Mouse (Mus musculus) myocyte (in vitro differentiated cells): ENCODE data around the gene Fgfr1op2. TPM values are rescaled to one million over a fixed set of nuclear protein-coding genes. Genes with fewer than 3 reads are reported as not detected.

Source experiments
- H3K27me3 ChIP-seq: one replicate; pipeline ENCODE4 v1.6.1; 2011; ENCODE audit not compliant: control insufficient read depth, insufficient read depth, insufficient read length
- H3K36me3 ChIP-seq: one replicate; pipeline ENCODE4 v1.6.1; 2011; ENCODE audit not compliant: control insufficient read depth, insufficient read depth
- H3K4me2 ChIP-seq: one replicate; pipeline ENCODE4 v1.6.1; 2011; ENCODE audit warnings: low read depth, control low read depth
- H3K4me3 ChIP-seq: one replicate; pipeline ENCODE4 v1.5.1; 2011; ENCODE audit warnings: mild to moderate bottlenecking, control low read depth, moderate library complexity
- H3K79me2 ChIP-seq: one replicate; pipeline ENCODE4 v1.6.1; 2011; ENCODE audit not compliant: control insufficient read depth, insufficient read depth
- H3ac ChIP-seq: one replicate; pipeline ENCODE4 v1.6.1; 2011; ENCODE audit not compliant: control insufficient read depth, insufficient read length
- CEBPB ChIP-seq: IDR thresholded peaks from 2 replicates; pipeline ENCODE4 v1.6.1; 2011; ENCODE audit warnings: mild to moderate bottlenecking, moderate library complexity; ENCODE audit not compliant: poor library complexity, insufficient read depth, severe bottlenecking
- E2F4 ChIP-seq: IDR thresholded peaks from one replicate; pipeline ENCODE4 v1.6.1; 2011; ENCODE audit warnings: mild to moderate bottlenecking, control low read depth, moderate library complexity; ENCODE audit not compliant: insufficient read depth
- MAX ChIP-seq: IDR thresholded peaks from one replicate; pipeline ENCODE4 v1.6.1; 2011; ENCODE audit warnings: low read depth, mild to moderate bottlenecking, control low read depth
- MYOD1 ChIP-seq, 3 experiments: IDR thresholded peaks; one replicate each; pipeline ENCODE4 v1.6.1; 2011; ENCODE audit warnings: control low read depth in 2 of 3, low read depth in 2 of 3, mild to moderate bottlenecking in 2 of 3, moderate library complexity in 1 of 3; ENCODE audit not compliant: insufficient read length in 2 of 3, control insufficient read depth in 1 of 3
- MYOG ChIP-seq, 3 experiments: IDR thresholded peaks; one replicate each; pipeline ENCODE4 v1.6.1; 2011; ENCODE audit warnings: control low read depth in 2 of 3, low read depth in 2 of 3, mild to moderate bottlenecking in 2 of 3; ENCODE audit not compliant: insufficient read length in 2 of 3, control insufficient read depth in 1 of 3, insufficient read depth in 1 of 3
- POLR2A ChIP-seq: IDR thresholded peaks from one replicate; pipeline ENCODE4 v1.6.1; 2011; ENCODE audit warnings: low read depth, mild to moderate bottlenecking, control low read depth, moderate library complexity; ENCODE audit not compliant: insufficient read length
- POLR2AphosphoS2 ChIP-seq: IDR thresholded peaks from one replicate; pipeline ENCODE4 v1.6.1; 2011; ENCODE audit warnings: low read depth, control low read depth; ENCODE audit not compliant: insufficient read length
- REST ChIP-seq: IDR thresholded peaks from one replicate; pipeline ENCODE4 v1.6.1; 2011; ENCODE audit warnings: mild to moderate bottlenecking, control low read depth, moderate library complexity; ENCODE audit not compliant: insufficient read depth, insufficient read length
- SRF ChIP-seq: IDR thresholded peaks from one replicate; pipeline ENCODE4 v1.6.1; 2011; ENCODE audit warnings: low read depth; ENCODE audit not compliant: control insufficient read depth, insufficient read length
- TCF12 ChIP-seq: IDR thresholded peaks from one replicate; pipeline ENCODE4 v1.6.1; 2011; ENCODE audit warnings: mild to moderate bottlenecking, control low read depth; ENCODE audit not compliant: poor library complexity, insufficient read depth, severe bottlenecking
- TCF3 ChIP-seq: IDR thresholded peaks from one replicate; pipeline ENCODE4 v1.6.1; 2011; ENCODE audit warnings: low read depth, control low read depth; ENCODE audit not compliant: insufficient read length
- USF1 ChIP-seq: IDR thresholded peaks from one replicate; pipeline ENCODE4 v1.6.1; 2011; ENCODE audit warnings: low read depth, mild to moderate bottlenecking, control low read depth, moderate library complexity
- polyA plus RNA-seq: library from polyadenylated mRNA; unstranded; fragments of >200 nt; fragmentation: generic; extraction: Trizol; gene quantifications from one replicate; pipeline ENCODE4 v1.2.1, GENCODE M21; 2012; ENCODE audit warnings: missing spikeins

Gene Fgfr1op2
- polyA plus RNA-seq = 54.4 TPM

GRCm38 (mm10) chr6:146576903-146577302 lies at the start of gene Fgfr1op2:
Gene Fgfr1op2, plus strand, starts transcription at chr6:146577203.
- peak within 1 kb of the TSS; percentile 85 for H3K4me2 ChIP-seq
- TF ChIP-seq E2F4 = no peak

GRCm38 (mm10) chr6:146527537-146527936 lies 49.5 kb upstream of the Fgfr1op2 start:
- H3K4me2 ChIP-seq = peak overlapping the region; percentile 22
- H3K4me3 ChIP-seq = no peak overlapping the region
- no peaks in the 10 kb centered on the region for H3K27me3 ChIP-seq
- no peaks in the 10 kb centered on the region for H3K79me2 ChIP-seq
- no peak for TF ChIP-seq TCF12
- no peak for TF ChIP-seq CEBPB
- TF ChIP-seq REST = no peak
- TF ChIP-seq USF1 = no peak
- no peak for TF ChIP-seq TCF3
- no peak for TF ChIP-seq POLR2AphosphoS2
- no peak for TF ChIP-seq MYOG (IDR thresholded peaks at IDR 0.05; ENCODE audit: control insufficient read depth in 1 of 3, insufficient read depth in 1 of 3, insufficient read length in 2 of 3, low read depth in 2 of 3)
- no peak for TF ChIP-seq MAX
- no peak for TF ChIP-seq E2F4
- TF ChIP-seq SRF = no peak
- TF ChIP-seq POLR2A = no peak
- TF ChIP-seq MYOD1 (IDR thresholded peaks at IDR 0.05; ENCODE audit: control insufficient read depth in 1 of 3, insufficient read length in 2 of 3, low read depth in 2 of 3) = no peak
- no peak overlapping the region for H3ac ChIP-seq
- H3K36me3 ChIP-seq = no peaks in the 10 kb centered on the region

More at GRCm38 (mm10) chr6:146576903-146577302, at the start of gene Fgfr1op2:
- Histone ChIP-seq H3K79me2 (peaks cover 84% of the 10 kb centered on the region), H3K4me3 (peak within 1 kb of the TSS; percentile 95), H3K36me3 (no peaks in the 10 kb centered on the region), H3K27me3 (no peaks in the 10 kb centered on the region), H3ac (peak within 1 kb of the TSS; percentile 24)

GRCm38 (mm10) chr6:146530363-146530762 lies 46.6 kb upstream of the Fgfr1op2 start:
- Histone ChIP-seq H3K79me2 (no peaks in the 10 kb centered on the region), H3K4me3 (no peak overlapping the region), H3K4me2 (peak overlapping the region; percentile 54), H3ac (no peak overlapping the region), H3K36me3 (no peaks in the 10 kb centered on the region), H3K27me3 (no peaks in the 10 kb centered on the region)
- no peak for TF ChIP-seq MAX
- no peak for TF ChIP-seq MYOG (IDR thresholded peaks at IDR 0.05; ENCODE audit: control insufficient read depth in 1 of 3, insufficient read depth in 1 of 3, insufficient read length in 2 of 3, low read depth in 2 of 3)
- no peak for TF ChIP-seq TCF12
- no peak for TF ChIP-seq REST
- no peak for TF ChIP-seq MYOD1 (IDR thresholded peaks at IDR 0.05; ENCODE audit: control insufficient read depth in 1 of 3, insufficient read length in 2 of 3, low read depth in 2 of 3)
- no peak for TF ChIP-seq CEBPB
- TF ChIP-seq USF1 = no peak
- TF ChIP-seq SRF = no peak
- TF ChIP-seq POLR2AphosphoS2 = no peak
- no peak for TF ChIP-seq TCF3
- TF ChIP-seq E2F4 = no peak
- TF ChIP-seq POLR2A = no peak

- Histone ChIP-seq H3K79me2 (no peaks in the 10 kb centered on the region), H3K27me3 (no peaks in the 10 kb centered on the region), H3K36me3 (no peaks in the 10 kb centered on the region), H3ac (no peak overlapping the region), H3K4me3 (no peak overlapping the region), H3K4me2 (peak overlapping the region; percentile 54)
- TF ChIP-seq TCF3 (peak; percentile 2), MYOG (IDR thresholded peaks at IDR 0.05; ENCODE audit: control insufficient read depth in 1 of 3, insufficient read depth in 1 of 3, insufficient read length in 2 of 3, low read depth in 2 of 3) (peak in 1 of 3 experiments; percentile 58), TCF12 (peak; percentile 36), POLR2AphosphoS2 (no peak), MYOD1 (IDR thresholded peaks at IDR 0.05; ENCODE audit: control insufficient read depth in 1 of 3, insufficient read length in 2 of 3, low read depth in 2 of 3) (peak in 2 of 3 experiments; percentile 68), USF1 (no peak)
These were observed 46.2 kb upstream of the Fgfr1op2 start for GRCm38 (mm10) chr6:146530769-146531168.

GRCm38 (mm10) chr6:146533146-146533545 lies 43.9 kb upstream of the Fgfr1op2 start:
- Histone ChIP-seq H3K4me2 (peak overlapping the region; percentile 39), H3K4me3 (no peak overlapping the region), H3K27me3 (no peaks in the 10 kb centered on the region), H3ac (no peak overlapping the region), H3K79me2 (no peaks in the 10 kb centered on the region), H3K36me3 (no peaks in the 10 kb centered on the region)
- TF ChIP-seq TCF3 (no peak), MAX (no peak), TCF12 (no peak), USF1 (no peak), CEBPB (no peak), E2F4 (no peak), POLR2AphosphoS2 (no peak), MYOD1 (IDR thresholded peaks at IDR 0.05; ENCODE audit: control insufficient read depth in 1 of 3, insufficient read length in 2 of 3, low read depth in 2 of 3) (no peak), REST (no peak), MYOG (IDR thresholded peaks at IDR 0.05; ENCODE audit: control insufficient read depth in 1 of 3, insufficient read depth in 1 of 3, insufficient read length in 2 of 3, low read depth in 2 of 3) (no peak), POLR2A (no peak), SRF (no peak)
